Mouse (Mus musculus): ENCODE results near the gene Sipa1l3.

- no peak for TF ChIP-seq CTCF (conservative IDR thresholded peaks at IDR 0.05; ENCODE audit: insufficient read depth, insufficient read length, low read depth, low read length)
- no peak for TF ChIP-seq POLR2A (IDR thresholded peaks at IDR 0.05; ENCODE audit: low read depth, low read length)
Measured at GRCm38 (mm10) chr7:29462178-29462577, 56.3 kb downstream of the Sipa1l3 start.

All from kidney, adult 2 months (tissue).